Mouse (Mus musculus) limb, embryonic 13.5 days (tissue): ENCODE data around the gene Asb15. TPM values are rescaled to one million over a fixed set of nuclear protein-coding genes. Genes with fewer than 3 reads are reported as not detected.

Experiments
- ATAC-seq: fragments of 200-750 bp; cut with Nextera tagmentation; 2 replicates; pipeline ENCODE4 v1.8.0; 2017; ENCODE audit warnings: low read depth, moderate number of reproducible peaks, moderate TSS enrichment; ENCODE audit not compliant: low FRiP score
- H3K27ac ChIP-seq: fragments of 300-500 bp; sonication (generic); 2 replicates; pipeline ENCODE4 v1.5.1; 2015; ENCODE audit warnings: inconsistent platforms, mild to moderate bottlenecking, moderate library complexity
- H3K27me3 ChIP-seq: fragments of 300-500 bp; sonication (generic); 2 replicates; pipeline ENCODE4 v1.6.1; 2015; ENCODE audit warnings: mild to moderate bottlenecking, inconsistent platforms
- H3K36me3 ChIP-seq: fragments of 300-500 bp; sonication (generic); 2 replicates; pipeline ENCODE4 v1.6.1; 2015; ENCODE audit warnings: inconsistent platforms, mild to moderate bottlenecking, moderate library complexity
- H3K4me1 ChIP-seq: fragments of 300-500 bp; sonication (generic); 2 replicates; pipeline ENCODE4 v1.6.1; 2015; ENCODE audit warnings: inconsistent platforms
- H3K4me2 ChIP-seq: fragments of 300-500 bp; sonication (generic); replicated peaks from 2 replicates; pipeline ENCODE4 v1.6.1; 2015; ENCODE audit warnings: inconsistent platforms, mild to moderate bottlenecking, moderate library complexity
- H3K4me3 ChIP-seq: fragments of 300-500 bp; sonication (generic); 2 replicates; pipeline ENCODE4 v1.5.1; 2015; ENCODE audit warnings: moderate library complexity, mild to moderate bottlenecking, inconsistent platforms
- H3K9ac ChIP-seq: fragments of 300-500 bp; sonication (generic); 2 replicates; pipeline ENCODE4 v1.6.1; 2015; ENCODE audit warnings: mild to moderate bottlenecking, inconsistent platforms
- H3K9me3 ChIP-seq: fragments of 300-500 bp; sonication (generic); 2 replicates; pipeline ENCODE4 v1.6.1; 2016; ENCODE audit warnings: inconsistent platforms
- WGBS: fragments of 180-500 bp; shearing (Covaris S2); methylation state at CpG from one replicate; pipeline ENCODE4 v1.1.7; 2015; 5-methylcytosine and 5-hydroxymethylcytosine counted together
- polyA plus RNA-seq: library from polyadenylated mRNA; unstranded; fragments of >200 nt; fragmentation: Nextera tagmentation; extraction: Ambion mirVana; gene quantifications from 2 replicates; pipeline ENCODE4 v1.2.1, GENCODE M21; 2015

Gene Asb15
- polyA plus RNA-seq, 1 experiment from 2014 or later, result not detected

GRCm38 (mm10) chr6:24570278-24570677, 42.3 kb downstream of the Asb15 start:
- Histone ChIP-seq H3K27ac (no peak overlapping the region), H3K4me1 (no peaks in the 10 kb centered on the region), H3K4me3 (no peak overlapping the region), H3K36me3 (no peaks in the 10 kb centered on the region), H3K9ac (no peak overlapping the region), H3K27me3 (no peaks in the 10 kb centered on the region), H3K4me2 (no peak overlapping the region), H3K9me3 (no peaks in the 10 kb centered on the region)
- no peak for ATAC-seq
- 75% methylated on average over 11 of the region's 11 CpGs for WGBS

- no peak overlapping the region for H3K27ac ChIP-seq
- no peak for ATAC-seq
- no peaks in the 10 kb centered on the region for H3K27me3 ChIP-seq
- WGBS, result 77% methylated on average over 6 of the region's 6 CpGs
- no peaks in the 10 kb centered on the region for H3K9me3 ChIP-seq
- H3K4me1 ChIP-seq, result no peaks in the 10 kb centered on the region
- H3K36me3 ChIP-seq, result no peaks in the 10 kb centered on the region
- H3K4me3 ChIP-seq, result no peak overlapping the region
- no peak overlapping the region for H3K4me2 ChIP-seq
- no peak overlapping the region for H3K9ac ChIP-seq
Measured at GRCm38 (mm10) chr6:24571126-24571525, 43.2 kb downstream of the Asb15 start.

GRCm38 (mm10) chr6:24572431-24572830, 44.5 kb downstream of the Asb15 start:
- Histone ChIP-seq H3K4me1 (no peaks in the 10 kb centered on the region), H3K4me3 (no peak overlapping the region), H3K36me3 (no peaks in the 10 kb centered on the region), H3K27me3 (no peaks in the 10 kb centered on the region), H3K27ac (no peak overlapping the region), H3K4me2 (no peak overlapping the region), H3K9me3 (no peaks in the 10 kb centered on the region), H3K9ac (no peak overlapping the region)
- WGBS, result 87% methylated on average over 14 of the region's 14 CpGs
- no peak for ATAC-seq

GRCm38 (mm10) chr6:24573319-24573718, 45.4 kb downstream of the Asb15 start:
- Histone ChIP-seq H3K4me3 (no peak overlapping the region), H3K27me3 (no peaks in the 10 kb centered on the region), H3K9me3 (no peaks in the 10 kb centered on the region), H3K9ac (no peak overlapping the region), H3K4me2 (no peak overlapping the region), H3K4me1 (no peaks in the 10 kb centered on the region), H3K36me3 (no peaks in the 10 kb centered on the region), H3K27ac (no peak overlapping the region)
- ATAC-seq, result no peak

GRCm38 (mm10) chr6:24583456-24583855, 55.5 kb downstream of the Asb15 start:
- Histone ChIP-seq H3K9ac (no peak overlapping the region), H3K4me3 (no peak overlapping the region), H3K27me3 (no peaks in the 10 kb centered on the region), H3K4me1 (no peaks in the 10 kb centered on the region), H3K36me3 (no peaks in the 10 kb centered on the region), H3K9me3 (no peaks in the 10 kb centered on the region), H3K4me2 (no peak overlapping the region), H3K27ac (no peak overlapping the region)
- 79% methylated on average over 3 of the region's 3 CpGs for WGBS
- ATAC-seq, result no peak

GRCm38 (mm10) chr6:24585431-24586310, 57.7 kb downstream of the Asb15 start:
- no peak for ATAC-seq
- H3K9me3 ChIP-seq, result no peaks in the 10 kb centered on the region
- 56% methylated on average over 8 of the region's 10 CpGs for WGBS
- no peak overlapping the region for H3K4me3 ChIP-seq
- no peaks in the 10 kb centered on the region for H3K27me3 ChIP-seq
- no peak overlapping the region for H3K4me2 ChIP-seq
- H3K27ac ChIP-seq, result no peak overlapping the region
- H3K36me3 ChIP-seq, result no peaks in the 10 kb centered on the region
- H3K4me1 ChIP-seq, result no peaks in the 10 kb centered on the region
- no peak overlapping the region for H3K9ac ChIP-seq

GRCm38 (mm10) chr6:24586885-24587284, 58.9 kb downstream of the Asb15 start:
- Histone ChIP-seq H3K4me1 (no peaks in the 10 kb centered on the region), H3K27ac (no peak overlapping the region), H3K27me3 (no peaks in the 10 kb centered on the region), H3K4me3 (no peak overlapping the region), H3K9me3 (no peaks in the 10 kb centered on the region), H3K4me2 (no peak overlapping the region), H3K36me3 (no peaks in the 10 kb centered on the region), H3K9ac (no peak overlapping the region)
- 48% methylated on average over 3 of the region's 3 CpGs for WGBS
- ATAC-seq, result no peak

GRCm38 (mm10) chr6:24590282-24590681, 62.3 kb downstream of the Asb15 start:
- Histone ChIP-seq H3K36me3 (no peaks in the 10 kb centered on the region), H3K4me2 (no peak overlapping the region), H3K27ac (no peak overlapping the region), H3K4me1 (no peaks in the 10 kb centered on the region), H3K9me3 (no peaks in the 10 kb centered on the region), H3K27me3 (no peaks in the 10 kb centered on the region), H3K9ac (no peak overlapping the region), H3K4me3 (no peak overlapping the region)
- WGBS, result 81% methylated on average over 5 of the region's 5 CpGs
- ATAC-seq, result no peak

GRCm38 (mm10) chr6:24591525-24592218, 63.7 kb downstream of the Asb15 start:
- no peak for ATAC-seq

GRCm38 (mm10) chr6:24597500-24597899, 69.6 kb downstream of the Asb15 start, which contains the start of gene Lmod2:
Gene Lmod2, plus strand, starts transcription at chr6:24597762.
- Histone ChIP-seq H3K27me3 (no peaks in the 10 kb centered on the region), H3K9ac (no peak within 1 kb of the TSS), H3K4me3 (no peak within 1 kb of the TSS), H3K4me2 (no peak within 1 kb of the TSS), H3K4me1 (no peaks in the 10 kb centered on the region), H3K27ac (no peak within 1 kb of the TSS), H3K9me3 (no peaks in the 10 kb centered on the region), H3K36me3 (no peaks in the 10 kb centered on the region)
- no peak for ATAC-seq
- 80% methylated on average over 10 of the region's 10 CpGs for WGBS

More at GRCm38 (mm10) chr6:24591525-24592218, 63.7 kb downstream of the Asb15 start:
- Histone ChIP-seq H3K4me2 (no peak overlapping the region), H3K4me1 (no peaks in the 10 kb centered on the region), H3K36me3 (no peaks in the 10 kb centered on the region), H3K9ac (no peak overlapping the region), H3K27me3 (no peaks in the 10 kb centered on the region), H3K27ac (no peak overlapping the region), H3K9me3 (no peaks in the 10 kb centered on the region), H3K4me3 (no peak overlapping the region)
- 47% methylated on average over 10 of the region's 10 CpGs for WGBS

- Histone ChIP-seq H3K4me1 (no peaks in the 10 kb centered on the region), H3K27me3 (no peaks in the 10 kb centered on the region), H3K9me3 (no peaks in the 10 kb centered on the region), H3K4me2 (no peak overlapping the region), H3K9ac (no peak overlapping the region), H3K4me3 (no peak overlapping the region), H3K36me3 (no peaks in the 10 kb centered on the region), H3K27ac (no peak overlapping the region)
- WGBS, result 93% methylated on average over 6 of the region's 6 CpGs
- no peak for ATAC-seq
Measured at GRCm38 (mm10) chr6:24599179-24599578, 71.2 kb downstream of the Asb15 start.

GRCm38 (mm10) chr6:24599639-24600038, 71.7 kb downstream of the Asb15 start:
- Histone ChIP-seq H3K4me3 (no peak overlapping the region), H3K4me2 (no peak overlapping the region), H3K9ac (no peak overlapping the region), H3K9me3 (no peaks in the 10 kb centered on the region), H3K27ac (no peak overlapping the region), H3K4me1 (no peaks in the 10 kb centered on the region), H3K36me3 (no peaks in the 10 kb centered on the region), H3K27me3 (no peaks in the 10 kb centered on the region)
- no peak for ATAC-seq
- WGBS, result 80% methylated on average over 5 of the region's 5 CpGs
